Mouse (Mus musculus): Measurements from ENCODE around the gene Kcnt2. TPM values are rescaled to one million over a fixed set of nuclear protein-coding genes. Genes with fewer than 3 reads are reported as not detected.

Kcnt2 gene
- polyA plus RNA-seq, 1 experiment = 0.16 TPM

DNA sequence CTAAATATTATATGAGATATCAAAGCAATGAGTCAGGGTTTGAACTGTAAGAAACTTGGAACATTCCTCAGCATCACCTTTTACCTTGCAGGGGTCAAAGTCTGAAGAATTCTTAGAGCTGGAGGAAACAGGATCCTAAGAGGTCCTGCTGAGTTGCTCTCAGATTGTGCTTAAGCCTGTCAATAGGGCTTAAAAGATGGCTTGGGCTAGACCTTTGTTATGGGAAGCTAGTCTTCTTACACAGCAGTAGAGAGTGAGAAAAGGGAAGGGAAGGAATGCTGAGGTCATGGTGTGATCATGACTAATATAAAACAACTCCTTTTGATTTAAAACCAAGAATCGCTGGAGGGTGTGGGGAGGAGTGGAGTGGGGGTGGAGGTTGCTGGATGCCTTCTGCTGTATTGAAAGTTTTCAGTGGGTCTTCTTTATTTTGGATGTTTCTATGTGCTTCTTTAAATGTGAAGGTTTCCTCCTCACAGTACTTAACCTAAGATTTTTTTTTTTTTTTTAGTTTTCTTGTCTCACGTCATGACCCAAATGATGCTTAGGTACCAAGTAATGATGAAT lies 183.4 kb downstream of the Kcnt2 start:
- Histone ChIP-seq H3K4me3 (ENCODE audit: insufficient read depth, low read depth, low read length) (no peak overlapping the region), H3K27ac (replicated peaks; ENCODE audit: low read depth, low read length) (no peak overlapping the region), H3K4me1 (ENCODE audit: control insufficient read depth, insufficient read depth, insufficient read length, low read length) (no peaks in the 10 kb centered on the region)

DNA sequence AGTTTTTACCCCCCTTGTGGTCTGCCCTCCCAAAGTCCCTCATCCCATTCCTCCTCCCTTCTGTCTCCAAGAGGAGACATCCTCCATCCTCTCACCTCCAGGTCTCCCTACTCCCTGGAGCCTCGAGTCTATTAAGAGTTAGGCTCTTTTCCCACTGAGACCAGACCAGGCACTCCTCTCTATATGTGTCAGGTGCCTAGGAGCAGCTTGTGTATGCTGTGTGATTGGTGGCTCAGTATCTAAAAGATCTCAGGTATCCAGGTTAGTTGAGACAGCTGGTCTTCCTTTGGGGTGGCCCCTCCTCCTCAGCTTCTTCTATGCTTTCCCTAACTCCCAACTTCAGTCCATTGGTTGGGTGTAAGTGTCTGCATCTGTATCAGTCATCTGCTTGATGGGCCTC lies 186.1 kb downstream of the Kcnt2 start:
- Histone ChIP-seq H3K4me3 (ENCODE audit: insufficient read depth, low read depth, low read length) (no peak overlapping the region), H3K4me1 (ENCODE audit: control insufficient read depth, insufficient read depth, insufficient read length, low read length) (no peaks in the 10 kb centered on the region), H3K27ac (replicated peaks; ENCODE audit: low read depth, low read length) (no peak overlapping the region)

DNA sequence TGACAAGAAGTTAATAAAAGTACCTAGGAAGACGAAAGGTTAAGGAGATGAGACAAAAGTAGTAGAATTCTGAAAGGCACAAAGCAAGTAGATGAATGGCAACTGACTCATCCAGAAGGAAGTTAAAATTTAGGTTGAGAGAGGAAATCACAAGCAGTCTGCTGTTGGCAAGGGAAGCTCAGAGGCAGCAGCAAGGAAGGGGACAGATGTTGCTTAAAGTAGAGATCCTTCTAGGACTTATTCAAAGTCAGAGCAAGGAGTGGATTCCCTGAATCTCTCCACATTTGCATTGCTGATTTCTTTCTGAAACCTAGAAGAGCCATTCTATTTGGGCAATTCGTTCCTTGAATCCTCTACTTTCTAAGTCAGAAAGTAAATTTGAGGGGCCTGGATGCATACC lies 188.8 kb downstream of the Kcnt2 start:
- Histone ChIP-seq H3K4me1 (ENCODE audit: control insufficient read depth, insufficient read depth, insufficient read length, low read length) (no peaks in the 10 kb centered on the region), H3K4me3 (ENCODE audit: insufficient read depth, low read depth, low read length) (no peak overlapping the region)

GRCm38 (mm10) chr1:140438176-140438575 lies 192.2 kb downstream of the Kcnt2 start:
- no peak overlapping the region for H3K4me3 ChIP-seq (ENCODE audit: insufficient read depth, low read depth, low read length)
- H3K27ac ChIP-seq (replicated peaks; ENCODE audit: low read depth, low read length) = no peak overlapping the region
- no peaks in the 10 kb centered on the region for H3K4me1 ChIP-seq (ENCODE audit: control insufficient read depth, insufficient read depth, insufficient read length, low read length)

More for the DNA sequence above, 188.8 kb downstream of the Kcnt2 start:
- no peak overlapping the region for H3K27ac ChIP-seq (replicated peaks; ENCODE audit: low read depth, low read length)

GRCm38 (mm10) chr1:140443904-140444303 lies 197.9 kb downstream of the Kcnt2 start:
- Histone ChIP-seq H3K4me3 (ENCODE audit: insufficient read depth, low read depth, low read length) (no peak overlapping the region), H3K4me1 (ENCODE audit: control insufficient read depth, insufficient read depth, insufficient read length, low read length) (no peaks in the 10 kb centered on the region), H3K27ac (replicated peaks; ENCODE audit: low read depth, low read length) (no peak overlapping the region)

- no peak overlapping the region for H3K4me3 ChIP-seq (ENCODE audit: insufficient read depth, low read depth, low read length)
- H3K27ac ChIP-seq (replicated peaks; ENCODE audit: low read depth, low read length) = no peak overlapping the region
- no peaks in the 10 kb centered on the region for H3K4me1 ChIP-seq (ENCODE audit: control insufficient read depth, insufficient read depth, insufficient read length, low read length)
These were observed 198.4 kb downstream of the Kcnt2 start for GRCm38 (mm10) chr1:140444394-140444793.

GRCm38 (mm10) chr1:140451461-140451860 lies 205.5 kb downstream of the Kcnt2 start:
- H3K4me3 ChIP-seq (ENCODE audit: insufficient read depth, low read depth, low read length) = no peak overlapping the region
- no peak overlapping the region for H3K27ac ChIP-seq (replicated peaks; ENCODE audit: low read depth, low read length)

GRCm38 (mm10) chr1:140451924-140452323 lies 206.0 kb downstream of the Kcnt2 start:
- no peaks in the 10 kb centered on the region for H3K4me1 ChIP-seq (ENCODE audit: control insufficient read depth, insufficient read depth, insufficient read length, low read length)
- no peak overlapping the region for H3K27ac ChIP-seq (replicated peaks; ENCODE audit: low read depth, low read length)
- H3K4me3 ChIP-seq (ENCODE audit: insufficient read depth, low read depth, low read length) = no peak overlapping the region

More at GRCm38 (mm10) chr1:140451461-140451860, 205.5 kb downstream of the Kcnt2 start:
- H3K4me1 ChIP-seq (ENCODE audit: control insufficient read depth, insufficient read depth, insufficient read length, low read length) = no peaks in the 10 kb centered on the region

DNA sequence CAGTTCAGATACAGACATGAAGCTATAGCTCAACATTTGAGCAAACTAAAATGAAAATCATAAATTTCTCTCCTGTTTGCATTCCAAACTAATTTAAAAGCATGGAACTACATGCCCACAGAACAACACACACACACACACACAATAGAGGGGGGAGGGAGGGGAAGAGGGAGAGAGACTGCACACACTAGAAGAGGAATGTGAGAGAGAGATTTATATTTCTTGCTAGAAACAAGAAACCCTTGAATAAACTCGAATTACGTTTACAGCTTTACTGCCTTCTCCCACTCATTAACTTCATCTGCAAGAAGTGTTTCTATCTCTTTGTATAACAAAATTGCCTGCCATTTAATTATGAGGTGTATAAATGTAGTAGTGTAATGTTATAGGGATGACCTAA lies 209.9 kb downstream of the Kcnt2 start:
- no peak overlapping the region for H3K27ac ChIP-seq (replicated peaks; ENCODE audit: low read depth, low read length)
- no peak overlapping the region for H3K4me3 ChIP-seq (ENCODE audit: insufficient read depth, low read depth, low read length)
- H3K4me1 ChIP-seq (ENCODE audit: control insufficient read depth, insufficient read depth, insufficient read length, low read length) = no peaks in the 10 kb centered on the region

- no peak overlapping the region for H3K27ac ChIP-seq (replicated peaks; ENCODE audit: low read depth, low read length)
- no peak overlapping the region for H3K4me3 ChIP-seq (ENCODE audit: insufficient read depth, low read depth, low read length)
These were observed 210.9 kb downstream of the Kcnt2 start for GRCm38 (mm10) chr1:140456873-140457272.

GRCm38 (mm10) chr1:140468315-140468714 lies 222.4 kb downstream of the Kcnt2 start:
- H3K4me3 ChIP-seq (ENCODE audit: insufficient read depth, low read depth, low read length) = no peak overlapping the region
- H3K4me1 ChIP-seq (ENCODE audit: control insufficient read depth, insufficient read depth, insufficient read length, low read length) = no peaks in the 10 kb centered on the region
- no peak overlapping the region for H3K27ac ChIP-seq (replicated peaks; ENCODE audit: low read depth, low read length)

More at GRCm38 (mm10) chr1:140456873-140457272, 210.9 kb downstream of the Kcnt2 start:
- H3K4me1 ChIP-seq (ENCODE audit: control insufficient read depth, insufficient read depth, insufficient read length, low read length) = no peaks in the 10 kb centered on the region

DNA sequence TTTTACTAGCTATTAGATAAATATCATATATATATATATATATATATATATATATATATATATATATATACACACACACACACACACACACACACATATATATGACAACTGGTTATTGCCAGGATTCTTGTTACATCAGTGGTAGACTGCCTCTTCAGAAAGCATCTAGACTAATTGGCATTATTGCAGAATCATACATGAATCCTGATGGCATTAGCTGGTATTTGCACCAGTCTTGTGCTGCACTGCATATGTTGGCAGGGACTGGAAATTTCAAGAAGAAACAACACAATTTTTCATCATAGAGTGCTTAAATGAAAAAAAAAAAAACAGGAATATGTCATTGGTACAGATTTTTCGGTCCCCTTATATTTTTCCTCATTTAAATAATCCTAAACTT lies 223.6 kb downstream of the Kcnt2 start:
- H3K4me1 ChIP-seq (ENCODE audit: control insufficient read depth, insufficient read depth, insufficient read length, low read length) = no peaks in the 10 kb centered on the region
- H3K4me3 ChIP-seq (ENCODE audit: insufficient read depth, low read depth, low read length) = no peak overlapping the region
- no peak overlapping the region for H3K27ac ChIP-seq (replicated peaks; ENCODE audit: low read depth, low read length)

- no peak overlapping the region for H3K27ac ChIP-seq (replicated peaks; ENCODE audit: low read depth, low read length)
- no peaks in the 10 kb centered on the region for H3K4me1 ChIP-seq (ENCODE audit: control insufficient read depth, insufficient read depth, insufficient read length, low read length)
These were observed 231.0 kb downstream of the Kcnt2 start for GRCm38 (mm10) chr1:140476921-140477320.

GRCm38 (mm10) chr1:140484016-140484415 lies 238.1 kb downstream of the Kcnt2 start:
- H3K27ac ChIP-seq (replicated peaks; ENCODE audit: low read depth, low read length) = no peak overlapping the region
- no peak overlapping the region for H3K4me3 ChIP-seq (ENCODE audit: insufficient read depth, low read depth, low read length)
- no peaks in the 10 kb centered on the region for H3K4me1 ChIP-seq (ENCODE audit: control insufficient read depth, insufficient read depth, insufficient read length, low read length)

More at GRCm38 (mm10) chr1:140476921-140477320, 231.0 kb downstream of the Kcnt2 start:
- no peak overlapping the region for H3K4me3 ChIP-seq (ENCODE audit: insufficient read depth, low read depth, low read length)

DNA sequence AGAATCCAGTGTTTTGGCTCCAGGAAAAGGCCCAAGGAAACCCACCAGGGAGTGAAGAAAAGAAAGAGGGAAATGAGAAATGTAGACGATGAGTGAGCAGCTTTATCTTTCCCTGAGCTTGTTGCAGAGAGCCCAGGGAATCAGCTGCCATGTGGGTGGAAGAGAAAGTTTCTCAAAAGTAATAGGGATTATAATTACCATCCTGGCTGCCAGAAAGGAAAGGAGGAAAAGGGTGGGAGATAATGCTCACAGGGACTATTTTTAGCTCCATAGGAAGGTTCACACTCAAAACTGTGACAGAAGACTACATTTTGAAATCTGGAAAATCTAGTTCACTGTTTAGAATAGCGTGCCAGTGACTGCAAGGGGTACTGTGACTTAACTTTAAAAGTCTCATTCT lies 243.9 kb downstream of the Kcnt2 start:
- no peaks in the 10 kb centered on the region for H3K4me1 ChIP-seq (ENCODE audit: control insufficient read depth, insufficient read depth, insufficient read length, low read length)
- H3K27ac ChIP-seq (replicated peaks; ENCODE audit: low read depth, low read length) = no peak overlapping the region
- no peak overlapping the region for H3K4me3 ChIP-seq (ENCODE audit: insufficient read depth, low read depth, low read length)

GRCm38 (mm10) chr1:140491406-140491805 lies 245.4 kb downstream of the Kcnt2 start:
- Histone ChIP-seq H3K27ac (replicated peaks; ENCODE audit: low read depth, low read length) (no peak overlapping the region), H3K4me3 (ENCODE audit: insufficient read depth, low read depth, low read length) (no peak overlapping the region), H3K4me1 (ENCODE audit: control insufficient read depth, insufficient read depth, insufficient read length, low read length) (no peaks in the 10 kb centered on the region)
